Mouse (Mus musculus) heart, adult 2 months (tissue): ENCODE results near the gene Sema7a.

Experiments used
- CTCF ChIP-seq: fragments of 200-600 bp; IDR thresholded peaks from 2 replicates; pipeline ENCODE4 v1.8.1; 2022; ENCODE audit warnings: antibody characterized with exemption, mild to moderate bottlenecking, moderate library complexity
- POLR2A ChIP-seq: fragments of 200-500 bp; IDR thresholded peaks from 2 replicates; pipeline ENCODE4 v1.6.1; 2011; ENCODE audit warnings: mild to moderate bottlenecking, low read depth, low read length, control low read depth; ENCODE audit not compliant: insufficient read depth

GRCm38 (mm10) chr9:57944572-57944971 lies 4.7 kb downstream of the Sema7a start:
- TF ChIP-seq POLR2A: no peak
- TF ChIP-seq CTCF: peak; percentile 91
